Mouse (Mus musculus): ENCODE measurements at regions not wholly inside any gene's neighbourhood (a gene's known extent, or its start where the extent isn't known, plus 50 kb on each side); places are given as distances from the start of the nearest gene placed in this dataset.

- no peak for TF ChIP-seq CTCF (IDR thresholded peaks at IDR 0.05; ENCODE audit: insufficient read depth, low read depth, low read length)
- no peak for TF ChIP-seq POLR2A (IDR thresholded peaks at IDR 0.05; ENCODE audit: insufficient read depth, low read depth, low read length)
Measured at GRCm38 (mm10) chr2:178795841-178796240, 365.5 kb downstream of the Cdh26 start.
